Comparison of ENCODE assay signal across 8 mouse cellular contexts in genomic region chr4:48124416-48124772, GRCm38 (mm10). TPM values are rescaled to one million over a fixed set of nuclear protein-coding genes. Genes with fewer than 3 reads are reported as not detected.
DNase-seq lines count a peak whose midpoint lies in the region; ATAC-seq and TF ChIP-seq lines count a peak whose summit lies in the region.

No protein-coding gene starts in this region.

- no peaks in the 10 kb centered on the region for H3K36me3 ChIP-seq in embryonic facial prominence, embryonic 13.5 days
- H3K36me3 ChIP-seq in hindbrain, embryonic 14.5 days (replicated peaks; ENCODE audit: control insufficient read depth, insufficient read depth): no peaks in the 10 kb centered on the region

- H3K9ac ChIP-seq in embryonic facial prominence, embryonic 13.5 days: 0 out of 2 replicates have a peak overlapping the region, but pooled peaks have one; percentile 97
- H3K9ac ChIP-seq in hindbrain, embryonic 14.5 days: peak overlapping the region; percentile 85; the same call in 1 of the 2 replicates

- peak overlapping the region; percentile 73 for H3K4me2 ChIP-seq in embryonic facial prominence, embryonic 13.5 days
- peak overlapping the region; percentile 62 for H3K4me2 ChIP-seq in hindbrain, embryonic 14.5 days (replicated peaks)

- WGBS in embryonic facial prominence, embryonic 13.5 days: 5% methylated on average over 9 of the region's 9 CpGs
- WGBS in hindbrain, embryonic 14.5 days: 5% methylated on average over 9 of the region's 9 CpGs

- ATAC-seq in embryonic facial prominence, embryonic 13.5 days (ENCODE audit: insufficient number of reproducible peaks, insufficient read depth, low FRiP score, low TSS enrichment, low read depth): peak; percentile 74
- ATAC-seq in hindbrain, embryonic 14.5 days (ENCODE audit: low FRiP score): peak; percentile 89
- ATAC-seq in megakaryocyte, adult 5-6 weeks (ENCODE audit: poor library complexity, severe bottlenecking): peak; percentile 64

- H3K4me1 ChIP-seq in embryonic facial prominence, embryonic 13.5 days: peaks cover 7% of the 10 kb centered on the region; the same call in 1 of the 2 replicates
- no peaks in the 10 kb centered on the region for H3K4me1 ChIP-seq in hindbrain, embryonic 14.5 days (replicated peaks; ENCODE audit: control insufficient read depth, insufficient read depth, low read length)

- no peak for TF ChIP-seq CTCF in left cerebral cortex, adult 2 months (IDR thresholded peaks at IDR 0.05)

- DNase-seq in left cerebral cortex, adult 2 months (ENCODE audit: extremely low spot score in 1 of 2, low spot score in 2 of 2): no peak
- no peak for DNase-seq in left cerebral cortex, postnatal 10 days (ENCODE audit: extremely low spot score in 1 of 2, low spot score in 2 of 2)
- DNase-seq in hindbrain, embryonic 14.5 days (ENCODE audit: low spot score): no peak
- no peak for DNase-seq in urinary bladder, adult 2 months (ENCODE audit: low spot score)
- no peak for DNase-seq in MN1 (ENCODE audit: low spot score)
- no peak for DNase-seq in thymus, postnatal 14 days

- H3K27me3 ChIP-seq in embryonic facial prominence, embryonic 13.5 days: no peaks in the 10 kb centered on the region
- no peaks in the 10 kb centered on the region for H3K27me3 ChIP-seq in hindbrain, embryonic 14.5 days (ENCODE audit: control insufficient read depth, insufficient read depth, low read length)

- H3K4me3 ChIP-seq in left cerebral cortex, adult 2 months: peak overlapping the region; percentile 99
- peak overlapping the region; percentile 84 for H3K4me3 ChIP-seq in embryonic facial prominence, embryonic 13.5 days
- H3K4me3 ChIP-seq in hindbrain, embryonic 14.5 days (replicated peaks; ENCODE audit: low read length): peak overlapping the region; percentile 72

- H3K9me3 ChIP-seq in embryonic facial prominence, embryonic 13.5 days: no peaks in the 10 kb centered on the region
- no peaks in the 10 kb centered on the region for H3K9me3 ChIP-seq in hindbrain, embryonic 14.5 days (ENCODE audit: control insufficient read depth, low read length)

- H3K27ac ChIP-seq in left cerebral cortex, adult 2 months: 0 out of 2 replicates have a peak overlapping the region, but pooled peaks have one; percentile 82
- no peak overlapping the region for H3K27ac ChIP-seq in embryonic facial prominence, embryonic 13.5 days
- H3K27ac ChIP-seq in hindbrain, embryonic 14.5 days: no peak overlapping the region

- intact Hi-C loops in left cerebral cortex, adult 2 months (cut with DNase I): loop anchor here (2.0 kb wide), 1 partner anchor 76 kb away; no protein-coding TSS in a partner anchor
- intact Hi-C loops in left cerebral cortex, postnatal 10 days (cut with DNase I): no loop called here

RNA-seq across cellular contexts. Expression of gene Stx17, which starts 0.3 kb away (rescaled TPM):
- 10 to 100 TPM; 21.1 to 21.6 TPM for total RNA-seq in left cerebral cortex, adult 2 months (2021)
- 10 to 100 TPM; 29.7 to 34.4 TPM for total RNA-seq in left cerebral cortex, postnatal 10 days (2021)
- 37.4 and 41.3 TPM in 2 replicates for polyA plus RNA-seq in embryonic facial prominence, embryonic 13.5 days (2015; fragmentation: Nextera tagmentation; extraction: Ambion mirVana)
- 27.1 and 27.3 TPM in 2 replicates for polyA plus RNA-seq in hindbrain, embryonic 14.5 days (2014; fragmentation: Nextera tagmentation; extraction: Ambion mirVana)
- 14.2 and 15.1 TPM in 2 replicates for total RNA-seq in megakaryocyte, adult 5-6 weeks (2015)
- total RNA-seq in megakaryocyte, adult 5-6 weeks (2017): 16.7 and 25.9 TPM in 2 replicates
- polyA plus RNA-seq in urinary bladder, adult 2 months (2012; rRNA removed): 22.4 and 24.8 TPM in 2 replicates
